Mouse (Mus musculus): ENCODE measurements around the gene Heyl. TPM values are rescaled to one million over a fixed set of nuclear protein-coding genes. Genes with fewer than 3 reads are reported as not detected.
"Not testable (repeated sequence)": the region's sequence is repeated elsewhere in the genome, so short reads cannot be mapped to it uniquely, and the experiment has no call there.

Heyl gene
- total RNA-seq, 2 experiments from 2014 or later, result 3.1 to 3.3 TPM

DNA sequence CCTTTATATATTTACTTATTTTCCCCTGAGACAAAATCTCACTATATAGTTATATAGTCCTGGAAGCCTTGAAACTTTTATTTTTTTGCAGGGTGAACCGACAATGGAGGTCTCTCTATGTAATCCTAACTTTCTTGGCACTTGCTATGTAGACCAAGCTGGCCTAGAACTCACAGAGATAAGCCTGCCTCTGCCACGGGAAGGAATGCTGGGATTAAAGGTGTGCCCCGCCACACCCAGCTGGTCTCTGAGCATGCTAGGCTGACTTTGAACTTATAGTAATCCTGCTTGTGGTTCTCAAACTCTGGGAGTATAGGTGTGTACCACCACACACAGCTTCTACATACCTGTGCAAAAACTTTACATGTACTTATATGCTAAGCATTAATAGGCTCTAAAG, 46.8 kb downstream of the Heyl start:
- DNase-seq (ENCODE audit: low spot score in 2 of 2), result no peak
- Histone ChIP-seq H3K27ac (no peak overlapping the region), H3K4me3 (no peak overlapping the region)
- TF ChIP-seq CTCF (conservative IDR thresholded peaks at IDR 0.05), result no peak

DNA sequence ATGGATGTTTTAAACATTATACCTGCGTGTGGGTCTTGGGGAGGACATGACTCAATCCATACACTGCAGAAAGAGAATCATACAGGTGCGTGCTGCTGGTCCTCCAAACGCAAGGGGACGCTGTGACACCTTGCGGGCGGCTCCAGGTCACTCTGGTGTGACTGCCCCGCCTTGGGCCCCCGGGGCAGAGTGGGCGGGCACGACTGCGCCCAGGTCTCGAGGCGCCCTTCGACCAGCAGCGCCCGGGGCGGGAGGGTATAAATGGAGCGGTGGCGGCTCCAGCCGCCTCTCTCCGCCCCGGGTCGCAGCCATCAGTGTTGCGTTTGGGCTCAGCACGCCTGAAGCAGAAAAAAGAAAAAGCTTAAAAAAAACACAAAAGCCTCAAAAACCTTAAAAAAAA, 49.1 kb downstream of the Heyl start:
- Histone ChIP-seq H3K4me3 (peak overlapping the region; percentile 64), H3K27ac (peak overlapping the region; percentile 89)
- DNase-seq (ENCODE audit: low spot score in 2 of 2), result peak; percentile 77 to 89
- peak; percentile 97 for TF ChIP-seq CTCF (conservative IDR thresholded peaks at IDR 0.05)

GRCm38 (mm10) chr4:123282915-123283674, 49.7 kb downstream of the Heyl start:
- DNase-seq (ENCODE audit: low spot score in 2 of 2), result not testable (repeated sequence)
- peak overlapping the region; percentile 64 for H3K4me3 ChIP-seq
- H3K27ac ChIP-seq, result peak overlapping the region; percentile 89; the same call in 1 of the 2 replicates

- Histone ChIP-seq H3K4me3 (peak overlapping the region; percentile 64), H3K27ac (peak overlapping the region; percentile 33; the same call in 1 of the 2 replicates)
- DNase-seq (ENCODE audit: low spot score in 2 of 2), result not testable (repeated sequence)
These were observed 50.3 kb downstream of the Heyl start for GRCm38 (mm10) chr4:123283675-123284064.

- no peak for TF ChIP-seq CTCF (conservative IDR thresholded peaks at IDR 0.05)
- DNase-seq (ENCODE audit: low spot score in 2 of 2), result no peak
These were observed 51.6 kb downstream of the Heyl start for GRCm38 (mm10) chr4:123284731-123285624.

DNA sequence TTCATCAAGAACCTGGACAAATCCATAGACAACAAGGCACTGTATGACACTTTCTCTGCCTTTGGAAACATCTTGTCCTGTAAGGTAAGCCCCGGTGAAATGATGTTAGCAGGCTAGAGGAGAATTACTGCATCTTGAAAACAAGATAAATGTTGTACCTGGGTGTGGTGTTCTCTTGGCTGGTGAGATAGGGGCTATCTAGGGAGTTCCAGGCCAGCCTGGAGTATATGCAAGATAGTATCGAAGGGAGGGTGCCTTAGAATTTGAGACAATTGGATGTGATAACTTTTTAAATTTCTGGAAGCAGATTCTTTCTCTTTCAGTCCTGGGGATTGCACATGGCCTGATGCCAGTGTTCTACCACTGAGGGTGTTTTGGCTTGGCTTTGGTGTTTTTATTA, 53.4 kb downstream of the Heyl start:
- DNase-seq (ENCODE audit: low spot score in 2 of 2), result no peak
- Histone ChIP-seq H3K4me3 (no peak overlapping the region), H3K27ac (no peak overlapping the region)
- no peak for TF ChIP-seq CTCF (conservative IDR thresholded peaks at IDR 0.05)

More at GRCm38 (mm10) chr4:123284731-123285624, 51.6 kb downstream of the Heyl start:
- Histone ChIP-seq H3K27ac (no peak overlapping the region), H3K4me3 (no peak overlapping the region; the same call in 1 of the 2 replicates)

- Histone ChIP-seq H3K4me3 (no peak overlapping the region), H3K27ac (no peak overlapping the region)
- DNase-seq (ENCODE audit: low spot score in 2 of 2), result no peak
- TF ChIP-seq CTCF (conservative IDR thresholded peaks at IDR 0.05), result no peak
These were observed 55.7 kb downstream of the Heyl start for GRCm38 (mm10) chr4:123289038-123289437.

- H3K4me3 ChIP-seq, result no peak overlapping the region
- no peak for DNase-seq (ENCODE audit: low spot score in 2 of 2)
- no peak overlapping the region for H3K27ac ChIP-seq
- no peak for TF ChIP-seq CTCF (conservative IDR thresholded peaks at IDR 0.05)
These were observed 59.0 kb downstream of the Heyl start for GRCm38 (mm10) chr4:123292390-123292789.

- Histone ChIP-seq H3K27ac (no peak overlapping the region), H3K4me3 (no peak overlapping the region)
- no peak for DNase-seq (ENCODE audit: low spot score in 2 of 2)
- TF ChIP-seq CTCF (conservative IDR thresholded peaks at IDR 0.05), result no peak
These were observed 59.6 kb downstream of the Heyl start for GRCm38 (mm10) chr4:123292989-123293388.

DNA sequence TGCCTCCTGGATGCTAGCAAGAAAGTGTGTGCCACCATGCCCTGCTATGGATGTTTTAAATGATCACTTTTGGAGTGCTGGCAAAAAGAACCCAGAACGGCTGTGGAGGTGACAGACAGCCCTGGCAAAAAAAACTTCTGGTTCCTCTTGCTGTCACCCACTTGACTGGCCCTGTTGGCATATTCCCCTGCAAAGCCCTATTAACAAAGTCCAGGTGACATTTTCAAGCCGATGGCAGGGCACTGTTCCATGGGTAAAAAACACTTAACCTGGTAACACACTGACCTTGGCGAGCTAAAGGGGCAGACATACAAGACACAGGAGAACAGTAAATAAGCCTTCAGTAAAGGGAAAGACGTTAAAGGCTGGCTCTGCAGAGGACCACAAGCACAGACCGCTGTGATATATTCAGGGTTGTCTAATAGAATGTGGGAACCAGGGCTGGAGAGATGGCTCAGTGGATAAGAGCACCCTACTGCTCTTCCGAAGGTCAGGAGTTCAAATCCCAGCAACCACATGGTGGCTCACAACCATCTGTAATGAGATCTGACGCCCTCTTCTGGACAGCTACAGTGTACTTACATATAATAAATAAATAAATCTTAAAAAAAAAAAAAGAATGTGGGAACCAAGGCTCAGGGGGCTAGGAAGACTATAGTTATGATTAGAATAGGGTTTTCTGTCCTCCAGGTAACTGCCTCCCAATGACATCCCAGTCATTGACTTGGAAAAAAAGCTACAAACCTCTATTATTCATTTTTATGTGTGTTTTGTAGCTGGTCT, 60.5 kb downstream of the Heyl start:
- TF ChIP-seq CTCF (conservative IDR thresholded peaks at IDR 0.05), result peak; percentile 50

GRCm38 (mm10) chr4:123295026-123295425, 61.7 kb downstream of the Heyl start:
- H3K4me3 ChIP-seq; DNase-seq (ENCODE audit: low spot score in 2 of 2); H3K27ac ChIP-seq: not testable (repeated sequence)

More for the DNA sequence above, 60.5 kb downstream of the Heyl start:
- H3K27ac ChIP-seq, result no peak overlapping the region
- no peak overlapping the region for H3K4me3 ChIP-seq
- DNase-seq (ENCODE audit: low spot score in 2 of 2), result no peak

GRCm38 (mm10) chr4:123295516-123296147, 62.3 kb downstream of the Heyl start:
- no peak for DNase-seq (ENCODE audit: low spot score in 2 of 2)
- TF ChIP-seq CTCF (conservative IDR thresholded peaks at IDR 0.05), result no peak
- H3K4me3 ChIP-seq, result no peak overlapping the region
- H3K27ac ChIP-seq, result no peak overlapping the region

All from layer of hippocampus, adult 2 months (tissue).